Mouse (Mus musculus) bone marrow macrophage, adult 2 months (primary cell): ENCODE results near the gene Dok3. TPM values are rescaled to one million over a fixed set of nuclear protein-coding genes. Genes with fewer than 3 reads are reported as not detected.

Experiments used
- H3K27ac ChIP-seq: 2 replicates; pipeline ENCODE4 v1.5.1; 2012; ENCODE audit warnings: low read depth, low read length; ENCODE audit not compliant: insufficient read depth
- H3K4me1 ChIP-seq: 2 replicates; pipeline ENCODE4 v1.6.1; 2012; ENCODE audit warnings: low read length; ENCODE audit not compliant: control insufficient read depth, insufficient read depth
- H3K4me3 ChIP-seq: 2 replicates; pipeline ENCODE4 v1.5.1; 2012; ENCODE audit warnings: mild to moderate bottlenecking, low read length, moderate library complexity; ENCODE audit not compliant: insufficient read depth
- CTCF ChIP-seq: IDR thresholded peaks from 2 replicates; pipeline ENCODE4 v1.5.1; 2012; ENCODE audit warnings: low read depth, mild to moderate bottlenecking, low read length, moderate library complexity
- POLR2A ChIP-seq: IDR thresholded peaks from 2 replicates; pipeline ENCODE4 v1.6.1; 2012; ENCODE audit warnings: mild to moderate bottlenecking, low read depth, low read length, borderline replicate concordance
- polyA plus RNA-seq: library from polyadenylated mRNA; stranded (reverse); fragments of >200 nt; gene quantifications from 2 replicates; pipeline ENCODE4 v1.2.4, GENCODE M21; 2012; ENCODE audit not compliant: missing spikeins, insufficient read depth, insufficient read length

Dok3 gene
- polyA plus RNA-seq, 1 experiment: 94.2 TPM

- Histone ChIP-seq H3K27ac (no peak overlapping the region), H3K4me1 (peaks cover 30% of the 10 kb centered on the region), H3K4me3 (no peak overlapping the region)
- TF ChIP-seq POLR2A (no peak), CTCF (no peak)
Observed at GRCm38 (mm10) chr13:55523951-55524600, 5.0 kb downstream of the Dok3 start.

GRCm38 (mm10) chr13:55523278-55523677 lies 5.8 kb downstream of the Dok3 start:
- Histone ChIP-seq H3K4me1 (peaks cover 25% of the 10 kb centered on the region), H3K27ac (no peak overlapping the region), H3K4me3 (no peak overlapping the region)
- TF ChIP-seq CTCF: no peak
- no peak for TF ChIP-seq POLR2A

DNA sequence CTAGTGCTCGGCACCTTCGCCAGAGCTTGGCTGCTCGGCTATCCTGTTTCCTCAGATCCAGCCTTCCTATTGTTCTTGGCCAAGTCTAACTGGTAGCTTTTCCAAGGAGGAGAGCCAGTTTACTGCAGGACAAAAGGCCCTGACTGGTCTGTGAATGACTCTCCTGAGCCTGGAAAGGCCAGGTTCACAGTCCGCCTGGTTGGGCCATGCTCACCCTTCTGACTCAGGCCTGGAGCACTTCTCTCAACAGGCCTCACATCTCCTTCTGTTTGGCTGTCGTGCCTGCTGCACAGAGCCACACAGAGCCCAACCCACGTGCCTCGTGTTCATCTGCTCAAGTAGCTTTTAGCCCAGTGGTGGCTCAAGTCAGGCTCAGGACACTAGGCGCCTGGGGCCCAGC lies 6.4 kb downstream of the Dok3 start:
- Histone ChIP-seq H3K27ac (no peak overlapping the region), H3K4me1 (peaks cover 25% of the 10 kb centered on the region), H3K4me3 (no peak overlapping the region)
- TF ChIP-seq POLR2A (no peak), CTCF (no peak)

- TF ChIP-seq POLR2A (no peak), CTCF (no peak)
- Histone ChIP-seq H3K27ac (no peak overlapping the region), H3K4me3 (no peak overlapping the region), H3K4me1 (peaks cover 10% of the 10 kb centered on the region)
Observed at GRCm38 (mm10) chr13:55519606-55520005, 9.5 kb downstream of the Dok3 start.

DNA sequence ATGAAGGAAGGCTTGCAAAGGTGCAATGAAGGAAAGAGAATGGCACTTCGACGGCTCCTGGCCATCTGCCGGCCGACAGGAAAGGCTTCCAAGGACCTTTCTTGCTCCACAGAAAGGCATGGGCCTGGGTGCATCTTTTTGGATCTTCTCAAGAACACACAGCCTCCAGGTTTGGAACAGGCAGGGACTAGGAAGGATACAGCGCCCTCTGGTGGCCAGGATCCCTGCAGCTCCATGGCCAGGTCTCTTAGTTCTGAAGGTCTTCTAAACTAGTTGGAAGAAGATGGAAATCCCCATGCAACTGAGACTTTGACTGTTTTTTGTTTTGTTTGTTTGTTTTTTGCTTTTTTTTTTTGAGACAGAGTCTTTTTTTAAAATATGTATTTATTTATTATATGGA lies 12.1 kb downstream of the Dok3 start:
- Histone ChIP-seq H3K4me1 (peaks cover 16% of the 10 kb centered on the region), H3K4me3 (no peak overlapping the region), H3K27ac (no peak overlapping the region)
- TF ChIP-seq POLR2A: no peak
- TF ChIP-seq CTCF: peak; percentile 98

- Histone ChIP-seq H3K4me1 (peaks cover 27% of the 10 kb centered on the region), H3K4me3 (no peak overlapping the region), H3K27ac (no peak overlapping the region)
- no peak for TF ChIP-seq CTCF
- TF ChIP-seq POLR2A: no peak
Observed at GRCm38 (mm10) chr13:55513828-55514227, 15.3 kb downstream of the Dok3 start.

GRCm38 (mm10) chr13:55513111-55513748 lies 15.9 kb downstream of the Dok3 start, which contains the start of gene Pdlim7:
Gene Pdlim7 (minus strand): TSS chr13:55513676.
- no peak within 1 kb of the TSS for H3K27ac ChIP-seq
- peak within 1 kb of the TSS; percentile 82 for H3K4me3 ChIP-seq
- TF ChIP-seq CTCF: peak; percentile 96
- 0 out of 2 replicates have a peak, but pooled peaks have one; percentile 72 for TF ChIP-seq POLR2A
- peaks cover 27% of the 10 kb centered on the region for H3K4me1 ChIP-seq

DNA sequence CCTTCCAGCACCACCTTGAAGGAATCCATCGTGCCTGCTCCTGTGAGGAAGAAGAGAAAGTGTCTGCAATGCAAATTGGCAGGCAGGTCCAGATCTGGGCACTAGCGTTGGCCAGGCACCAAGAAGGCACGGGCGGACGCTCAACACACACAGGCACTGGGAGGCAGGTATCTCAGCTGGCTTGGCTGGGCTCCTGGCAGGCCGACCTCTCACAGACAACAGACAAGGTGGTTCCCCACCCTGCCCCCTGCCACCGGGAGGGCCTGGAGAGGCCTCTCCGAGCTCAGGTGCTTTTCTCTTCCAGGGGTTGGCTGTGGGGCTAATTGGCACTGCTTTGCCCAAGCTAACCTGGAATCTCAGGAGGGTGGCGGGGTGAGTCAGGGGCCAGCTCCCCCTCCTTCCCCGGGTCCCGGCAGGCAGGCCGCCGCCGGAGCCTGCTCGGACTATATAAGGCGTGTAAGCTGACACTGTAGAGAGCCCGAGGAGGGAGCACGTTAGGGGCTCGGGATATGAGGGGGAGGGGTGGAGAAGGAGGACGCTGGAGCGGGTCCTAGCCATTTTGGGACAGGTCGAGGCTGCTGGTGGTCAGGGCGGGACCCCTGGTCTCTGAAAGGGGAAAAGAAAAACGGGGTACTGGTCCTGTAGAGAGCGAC lies 16.6 kb downstream of the Dok3 start:
- TF ChIP-seq POLR2A: no peak
- TF ChIP-seq CTCF: no peak
- Histone ChIP-seq H3K27ac (no peak overlapping the region), H3K4me1 (peaks cover 27% of the 10 kb centered on the region), H3K4me3 (peak overlapping the region; percentile 82)

DNA sequence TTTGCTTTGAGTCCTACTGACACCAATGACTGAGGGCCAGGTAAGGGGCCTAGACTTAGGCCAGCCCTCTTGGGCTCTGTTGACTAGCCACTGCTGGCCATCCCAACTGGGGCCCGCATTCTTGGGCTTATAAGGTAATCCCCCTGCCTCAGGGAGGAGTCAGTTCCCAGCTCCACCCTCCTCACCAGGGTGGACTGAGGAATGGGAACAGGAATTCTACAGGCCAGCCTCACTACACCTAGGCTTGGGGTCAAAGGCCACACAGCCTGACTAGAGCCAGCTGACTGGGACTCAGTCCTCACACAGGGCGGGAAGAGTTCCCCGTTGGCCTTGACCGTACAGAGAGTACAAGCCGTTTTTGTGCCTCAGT lies 17.6 kb downstream of the Dok3 start:
- Histone ChIP-seq H3K27ac (no peak overlapping the region), H3K4me1 (peaks cover 27% of the 10 kb centered on the region), H3K4me3 (no peak overlapping the region)
- no peak for TF ChIP-seq CTCF
- TF ChIP-seq POLR2A: no peak
